Mouse (Mus musculus) hindbrain, embryonic 11.5 days (tissue): ENCODE measurements around the gene Dmrt1. TPM values are rescaled to one million over a fixed set of nuclear protein-coding genes. Genes with fewer than 3 reads are reported as not detected.
A peak's percentile ranks its signal among the peaks of the same experiment; 100 is the strongest.

Experiments used
- ATAC-seq: fragments of 200-750 bp; cut with Nextera tagmentation; 2 replicates; pipeline ENCODE4 v1.8.0; 2017; ENCODE audit warnings: mild to moderate bottlenecking, moderate TSS enrichment, moderate library complexity; ENCODE audit not compliant: low FRiP score
- DNase-seq: peaks from one replicate; pipeline ENCODE4 v3.0.0-alpha.2; 2015; ENCODE audit warnings: low spot score
- H3K27ac ChIP-seq: fragments of 300-500 bp; sonication (generic); 2 replicates; pipeline ENCODE4 v1.5.1; 2014; ENCODE audit warnings: mild to moderate bottlenecking, low read depth, low read length
- H3K27me3 ChIP-seq: fragments of 300-500 bp; sonication (generic); 2 replicates; pipeline ENCODE4 v1.6.1; 2014; ENCODE audit warnings: mild to moderate bottlenecking, low read length, moderate library complexity, mixed read lengths; ENCODE audit not compliant: control insufficient read depth, insufficient read depth
- H3K36me3 ChIP-seq: fragments of 300-500 bp; sonication (generic); 2 replicates; pipeline ENCODE4 v1.6.1; 2014; ENCODE audit warnings: mild to moderate bottlenecking, low read length, moderate library complexity, mixed read lengths; ENCODE audit not compliant: control insufficient read depth, insufficient read depth
- H3K4me1 ChIP-seq: fragments of 300-500 bp; sonication (generic); replicated peaks from 2 replicates; pipeline ENCODE4 v1.6.1; 2014; ENCODE audit warnings: low read length, mixed read lengths; ENCODE audit not compliant: control insufficient read depth, insufficient read depth
- H3K4me2 ChIP-seq: fragments of 300-500 bp; sonication (generic); replicated peaks from 2 replicates; pipeline ENCODE4 v1.6.1; 2014; ENCODE audit warnings: mild to moderate bottlenecking, low read depth, low read length
- H3K4me3 ChIP-seq: fragments of 300-500 bp; sonication (generic); 2 replicates; pipeline ENCODE4 v1.5.1; 2014; ENCODE audit warnings: low read depth, low read length
- H3K9ac ChIP-seq: fragments of 300-500 bp; sonication (generic); 2 replicates; pipeline ENCODE4 v1.6.1; 2014; ENCODE audit warnings: low read depth, low read length
- H3K9me3 ChIP-seq: fragments of 300-500 bp; sonication (generic); 2 replicates; pipeline ENCODE4 v1.6.1; 2016; ENCODE audit warnings: low read length; ENCODE audit not compliant: control insufficient read depth
- WGBS: fragments of 180-500 bp; shearing (Covaris S2); extraction: QIAGEN DNeasy Blood & Tissue Kit; methylation state at CpG from one replicate; pipeline ENCODE4 v1.1.7; 2014; 5-methylcytosine and 5-hydroxymethylcytosine counted together
- polyA plus RNA-seq: library from polyadenylated mRNA; unstranded; fragments of >200 nt; fragmentation: Nextera tagmentation; extraction: Ambion mirVana; gene quantifications from 2 replicates; pipeline ENCODE4 v1.2.1, GENCODE M21; 2014

The Dmrt1 gene
- polyA plus RNA-seq, 1 experiment from 2014 or later: 0.15 TPM

GRCm38 (mm10) chr19:25622291-25623251 lies 117.2 kb downstream of the Dmrt1 start:
- peak overlapping the region; percentile 36 for H3K4me2 ChIP-seq
- H3K4me1 ChIP-seq: no peaks in the 10 kb centered on the region; the same call in 1 of the 2 replicates
- peak; percentile 68 for ATAC-seq
- no peak overlapping the region for H3K27ac ChIP-seq
- peak; percentile 88 for DNase-seq
- H3K36me3 ChIP-seq: no peaks in the 10 kb centered on the region
- no peak overlapping the region for H3K9ac ChIP-seq
- WGBS: 30% methylated on average over 54 of the region's 54 CpGs
- peaks cover 57% of the 10 kb centered on the region for H3K27me3 ChIP-seq
- no peaks in the 10 kb centered on the region for H3K9me3 ChIP-seq
- 0 out of 2 replicates have a peak overlapping the region, but pooled peaks have one; percentile 13 for H3K4me3 ChIP-seq

GRCm38 (mm10) chr19:25628490-25628889 lies 123.1 kb downstream of the Dmrt1 start:
- H3K27me3 ChIP-seq: peaks cover 23% of the 10 kb centered on the region; the same call in 1 of the 2 replicates
- H3K36me3 ChIP-seq: no peaks in the 10 kb centered on the region
- ATAC-seq: no peak
- no peaks in the 10 kb centered on the region for H3K4me1 ChIP-seq
- peak; percentile 86 for DNase-seq
- no peak overlapping the region for H3K4me2 ChIP-seq
- H3K9ac ChIP-seq: no peak overlapping the region
- H3K27ac ChIP-seq: no peak overlapping the region
- H3K4me3 ChIP-seq: no peak overlapping the region
- WGBS: 11% methylated on average over 9 of the region's 9 CpGs
- no peaks in the 10 kb centered on the region for H3K9me3 ChIP-seq

- Histone ChIP-seq H3K4me2 (no peak overlapping the region), H3K9me3 (no peaks in the 10 kb centered on the region), H3K4me3 (no peak overlapping the region), H3K9ac (no peak overlapping the region), H3K36me3 (no peaks in the 10 kb centered on the region), H3K27ac (no peak overlapping the region), H3K4me1 (no peaks in the 10 kb centered on the region), H3K27me3 (no peaks in the 10 kb centered on the region)
- DNase-seq (no peak), ATAC-seq (no peak)
- WGBS: 88% methylated on average over 5 of the region's 5 CpGs
These were observed 129.7 kb downstream of the Dmrt1 start for GRCm38 (mm10) chr19:25635119-25635518.

- H3K4me2 ChIP-seq: peak overlapping the region; percentile 45
- peak overlapping the region; percentile 25 for H3K4me3 ChIP-seq
- H3K27ac ChIP-seq: no peak overlapping the region
- H3K9me3 ChIP-seq: no peaks in the 10 kb centered on the region
- ATAC-seq (peak; percentile 71), DNase-seq (peak; percentile 91)
- no peaks in the 10 kb centered on the region for H3K36me3 ChIP-seq
- no peaks in the 10 kb centered on the region for H3K27me3 ChIP-seq
- 14% methylated on average over 22 of the region's 22 CpGs for WGBS
- H3K4me1 ChIP-seq: no peaks in the 10 kb centered on the region
- peak overlapping the region; percentile 46; the same call in 1 of the 2 replicates for H3K9ac ChIP-seq
These were observed 130.3 kb downstream of the Dmrt1 start for GRCm38 (mm10) chr19:25635622-25636244.

GRCm38 (mm10) chr19:25638766-25639361 lies 133.4 kb downstream of the Dmrt1 start:
- no peak for DNase-seq
- Histone ChIP-seq H3K4me3 (no peak overlapping the region), H3K27ac (no peak overlapping the region), H3K9me3 (no peaks in the 10 kb centered on the region), H3K9ac (no peak overlapping the region), H3K36me3 (no peaks in the 10 kb centered on the region), H3K27me3 (no peaks in the 10 kb centered on the region), H3K4me1 (no peaks in the 10 kb centered on the region), H3K4me2 (no peak overlapping the region)
- no peak for ATAC-seq
- WGBS: 78% methylated on average over 11 of the region's 11 CpGs

- no peaks in the 10 kb centered on the region for H3K36me3 ChIP-seq
- no peaks in the 10 kb centered on the region for H3K27me3 ChIP-seq
- DNase-seq (no peak), ATAC-seq (no peak)
- no peak overlapping the region for H3K9ac ChIP-seq
- no peaks in the 10 kb centered on the region for H3K9me3 ChIP-seq
- H3K4me3 ChIP-seq: no peak overlapping the region
- H3K4me1 ChIP-seq: no peaks in the 10 kb centered on the region
- WGBS: 88% methylated on average over 6 of the region's 6 CpGs
- H3K4me2 ChIP-seq: no peak overlapping the region
- no peak overlapping the region for H3K27ac ChIP-seq
These were observed 136.4 kb downstream of the Dmrt1 start for GRCm38 (mm10) chr19:25641786-25642185.

GRCm38 (mm10) chr19:25647136-25647535 lies 141.7 kb downstream of the Dmrt1 start:
- ATAC-seq (no peak), DNase-seq (no peak)
- no peaks in the 10 kb centered on the region for H3K4me1 ChIP-seq
- no peak overlapping the region for H3K27ac ChIP-seq
- H3K36me3 ChIP-seq: no peaks in the 10 kb centered on the region
- no peak overlapping the region for H3K9ac ChIP-seq
- H3K9me3 ChIP-seq: no peaks in the 10 kb centered on the region
- H3K4me2 ChIP-seq: no peak overlapping the region
- no peak overlapping the region for H3K4me3 ChIP-seq
- WGBS: 75% methylated on average over 3 of the region's 3 CpGs
- no peaks in the 10 kb centered on the region for H3K27me3 ChIP-seq

GRCm38 (mm10) chr19:25648701-25649100 lies 143.3 kb downstream of the Dmrt1 start:
- 70% methylated on average over 4 of the region's 4 CpGs for WGBS
- DNase-seq (no peak), ATAC-seq (no peak)
- H3K27me3 ChIP-seq: no peaks in the 10 kb centered on the region
- H3K36me3 ChIP-seq: no peaks in the 10 kb centered on the region
- no peak overlapping the region for H3K4me3 ChIP-seq
- H3K4me1 ChIP-seq: no peaks in the 10 kb centered on the region
- H3K27ac ChIP-seq: no peak overlapping the region
- H3K4me2 ChIP-seq: no peak overlapping the region
- H3K9ac ChIP-seq: no peak overlapping the region
- no peaks in the 10 kb centered on the region for H3K9me3 ChIP-seq
